Mouse (Mus musculus): ENCODE measurements at regions not wholly inside any gene's neighbourhood (a gene's known extent, or its start where the extent isn't known, plus 50 kb on each side); places are given as distances from the start of the nearest gene placed in this dataset.
A peak's percentile ranks its signal among the peaks of the same experiment; 100 is the strongest.

DNA sequence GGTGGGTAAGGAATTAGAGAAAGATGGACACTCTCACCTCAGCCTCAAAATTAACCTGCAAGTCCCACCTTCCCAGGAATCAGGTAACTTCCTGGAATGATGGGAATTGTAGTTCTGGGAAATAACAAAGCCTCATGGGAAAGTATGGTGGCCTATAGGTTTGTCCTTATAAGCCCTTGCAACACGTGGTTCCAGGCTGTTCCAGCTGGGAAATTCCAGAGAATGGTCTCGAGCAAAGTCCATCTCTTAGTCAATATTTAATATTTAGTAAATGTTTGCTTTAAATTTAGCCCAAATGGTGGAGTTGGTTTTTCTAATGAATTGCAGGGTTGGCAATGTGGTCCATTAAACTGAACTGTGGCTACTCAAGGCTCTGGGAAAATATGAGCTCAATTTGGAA lies 150.5 kb downstream of the Trim29 start:
- Histone ChIP-seq H3K9ac (ENCODE audit: low read depth, low read length) (no peak overlapping the region), H3K27me3 (ENCODE audit: control insufficient read depth, insufficient read depth, low read length) (no peaks in the 10 kb centered on the region), H3K27ac (replicated peaks; ENCODE audit: insufficient read depth, low read depth, low read length) (no peak overlapping the region), H3K4me3 (ENCODE audit: insufficient read depth, low read depth, low read length) (no peak overlapping the region), H3K79me2 (ENCODE audit: control insufficient read depth, insufficient read depth, low read length) (no peaks in the 10 kb centered on the region), H3K36me3 (ENCODE audit: control insufficient read depth, insufficient read depth, low read length) (no peaks in the 10 kb centered on the region), H3K4me1 (ENCODE audit: control insufficient read depth, insufficient read depth, low read length) (peaks cover 18% of the 10 kb centered on the region)
- WGBS = 15% methylated on average over 2 of the region's 2 CpGs
- no peak for TF ChIP-seq CTCF (IDR thresholded peaks at IDR 0.05; ENCODE audit: low read depth, low read length)
- no peak for TF ChIP-seq POLR2A (IDR thresholded peaks at IDR 0.05; ENCODE audit: extremely low read depth, insufficient read depth, low read length)
- DNase-seq (ENCODE audit: extremely low read depth, low read depth, low spot score) = peak; percentile 74

DNA sequence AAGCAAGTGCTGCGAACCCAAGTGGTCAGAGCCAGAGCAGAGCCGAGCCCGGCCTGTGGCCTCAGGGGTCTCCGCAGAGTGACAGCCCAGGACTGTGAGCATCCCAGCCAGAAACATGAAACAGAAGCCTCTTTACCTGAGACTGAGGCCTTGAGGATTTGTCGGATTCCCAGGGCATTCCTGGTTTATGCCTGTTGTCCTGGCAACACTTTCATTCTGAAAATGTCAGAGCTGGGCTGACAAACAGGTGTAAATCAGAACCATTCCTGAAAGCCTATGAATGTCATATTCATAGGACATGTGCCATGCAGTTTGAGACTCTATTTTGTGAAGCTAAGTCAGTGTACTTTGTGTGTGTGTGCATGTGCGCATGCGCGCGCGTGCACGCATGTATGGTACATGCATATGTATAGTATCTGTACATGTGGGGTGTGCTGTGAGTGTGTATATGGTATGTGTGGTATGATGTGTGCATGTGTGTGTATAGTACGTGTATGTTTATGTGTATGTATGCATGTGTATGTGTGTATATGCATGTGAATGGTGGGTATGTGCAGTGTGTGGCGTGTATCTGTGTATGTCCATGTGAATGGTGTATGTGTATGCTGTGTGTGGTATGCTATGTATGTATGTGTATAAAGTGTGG lies 152.9 kb downstream of the Trim29 start:
- Histone ChIP-seq H3K4me1 (ENCODE audit: control insufficient read depth, insufficient read depth, low read length) (peaks cover 28% of the 10 kb centered on the region), H3K27ac (replicated peaks; ENCODE audit: insufficient read depth, low read depth, low read length) (no peak overlapping the region), H3K27me3 (ENCODE audit: control insufficient read depth, insufficient read depth, low read length) (no peaks in the 10 kb centered on the region), H3K36me3 (ENCODE audit: control insufficient read depth, insufficient read depth, low read length) (no peaks in the 10 kb centered on the region), H3K79me2 (ENCODE audit: control insufficient read depth, insufficient read depth, low read length) (no peaks in the 10 kb centered on the region), H3K9ac (ENCODE audit: low read depth, low read length) (no peak overlapping the region), H3K4me3 (ENCODE audit: insufficient read depth, low read depth, low read length) (no peak overlapping the region)
- DNase-seq (ENCODE audit: extremely low read depth, low read depth, low spot score) = no peak
- TF ChIP-seq CTCF (IDR thresholded peaks at IDR 0.05; ENCODE audit: low read depth, low read length) (no peak), POLR2A (IDR thresholded peaks at IDR 0.05; ENCODE audit: extremely low read depth, insufficient read depth, low read length) (no peak)
- 97% methylated on average over 13 of the region's 13 CpGs for WGBS

DNA sequence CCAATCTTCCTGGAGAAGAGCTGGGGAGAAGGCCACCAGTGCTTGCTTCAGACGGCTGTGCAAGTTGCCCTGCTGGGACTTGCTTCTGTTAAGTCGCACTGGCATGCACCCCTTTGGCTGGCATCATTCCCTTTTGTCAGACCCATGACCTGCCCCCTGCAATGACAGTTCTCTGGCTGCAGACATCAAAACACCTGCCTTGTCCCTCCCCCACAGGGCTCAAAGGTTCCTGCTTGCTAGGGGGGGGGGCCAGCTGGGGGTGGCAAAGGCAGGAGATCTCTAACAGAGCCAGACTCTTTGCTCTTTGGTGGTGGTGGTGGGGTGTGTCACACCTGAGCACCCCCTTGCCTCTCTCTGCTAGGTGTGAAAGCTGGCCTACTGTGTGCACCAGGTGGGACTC lies 154.5 kb downstream of the Trim29 start:
- Histone ChIP-seq H3K36me3 (ENCODE audit: control insufficient read depth, insufficient read depth, low read length) (no peaks in the 10 kb centered on the region), H3K4me3 (ENCODE audit: insufficient read depth, low read depth, low read length) (no peak overlapping the region), H3K79me2 (ENCODE audit: control insufficient read depth, insufficient read depth, low read length) (no peaks in the 10 kb centered on the region), H3K9ac (ENCODE audit: low read depth, low read length) (no peak overlapping the region), H3K4me1 (ENCODE audit: control insufficient read depth, insufficient read depth, low read length) (peaks cover 28% of the 10 kb centered on the region), H3K27me3 (ENCODE audit: control insufficient read depth, insufficient read depth, low read length) (no peaks in the 10 kb centered on the region), H3K27ac (replicated peaks; ENCODE audit: insufficient read depth, low read depth, low read length) (no peak overlapping the region)
- DNase-seq (ENCODE audit: extremely low read depth, low read depth, low spot score) = peak; percentile 80
- TF ChIP-seq CTCF (IDR thresholded peaks at IDR 0.05; ENCODE audit: low read depth, low read length) (no peak), POLR2A (IDR thresholded peaks at IDR 0.05; ENCODE audit: extremely low read depth, insufficient read depth, low read length) (no peak)
- WGBS = 6% methylated on average over 2 of the region's 2 CpGs

DNA sequence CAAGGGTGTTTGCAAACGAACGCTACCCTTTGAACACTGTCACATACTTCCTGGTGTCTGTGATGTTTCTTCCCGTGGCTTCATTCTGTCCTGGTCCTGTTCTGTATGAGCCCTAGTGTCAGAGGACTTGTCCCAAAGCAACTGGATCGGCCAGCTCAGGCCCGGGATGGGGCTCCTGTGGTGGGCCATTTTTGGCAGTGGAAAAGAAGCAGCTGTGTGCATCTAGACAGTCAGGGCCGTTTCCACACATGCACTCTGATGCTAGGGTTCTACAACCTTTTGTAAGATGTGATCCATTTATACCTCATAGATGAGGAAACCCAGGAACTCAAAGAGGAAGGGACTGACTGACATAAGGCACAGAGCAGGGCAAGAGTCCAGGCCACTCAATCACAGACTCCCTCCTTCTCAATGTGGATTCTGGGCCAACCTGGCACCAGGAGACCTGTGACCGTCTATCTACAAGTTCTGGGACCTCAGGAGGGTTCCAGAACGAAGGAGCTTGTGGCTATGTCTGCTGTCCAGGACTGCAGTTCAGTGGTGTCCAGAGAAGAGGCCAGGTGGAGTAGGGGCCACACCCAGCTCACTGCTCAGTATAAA lies 155.2 kb downstream of the Trim29 start:
- DNase-seq (ENCODE audit: extremely low read depth, low read depth, low spot score) = peak; percentile 33
- H3K79me2 ChIP-seq (ENCODE audit: control insufficient read depth, insufficient read depth, low read length) = no peaks in the 10 kb centered on the region
- H3K9ac ChIP-seq (ENCODE audit: low read depth, low read length) = no peak overlapping the region
- WGBS = 63% methylated on average over 8 of the region's 8 CpGs
- H3K4me1 ChIP-seq (ENCODE audit: control insufficient read depth, insufficient read depth, low read length) = peaks cover 28% of the 10 kb centered on the region
- no peaks in the 10 kb centered on the region for H3K36me3 ChIP-seq (ENCODE audit: control insufficient read depth, insufficient read depth, low read length)
- H3K27me3 ChIP-seq (ENCODE audit: control insufficient read depth, insufficient read depth, low read length) = no peaks in the 10 kb centered on the region
- no peak overlapping the region for H3K4me3 ChIP-seq (ENCODE audit: insufficient read depth, low read depth, low read length)
- TF ChIP-seq CTCF (IDR thresholded peaks at IDR 0.05; ENCODE audit: low read depth, low read length) (no peak), POLR2A (IDR thresholded peaks at IDR 0.05; ENCODE audit: extremely low read depth, insufficient read depth, low read length) (no peak)
- no peak overlapping the region for H3K27ac ChIP-seq (replicated peaks; ENCODE audit: insufficient read depth, low read depth, low read length)

DNA sequence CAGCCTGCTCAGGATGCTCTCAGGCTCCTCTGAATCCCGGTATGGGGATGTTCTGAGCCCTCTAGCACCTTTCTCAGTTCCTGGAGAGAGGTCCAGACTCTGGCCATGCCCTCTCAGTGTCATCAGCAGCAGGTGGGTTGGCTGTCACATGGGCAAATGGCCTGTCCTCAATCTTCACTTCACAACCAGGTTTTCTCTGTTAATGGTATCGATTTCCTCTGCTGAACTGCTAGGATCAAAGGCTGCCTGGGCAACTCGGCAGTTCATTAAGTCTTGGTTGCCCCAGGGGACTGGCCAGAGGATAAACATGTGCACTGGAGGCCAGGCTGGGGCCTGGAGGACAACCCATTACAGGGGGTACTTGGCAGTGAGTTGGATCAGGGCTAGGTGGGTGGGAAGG lies 156.2 kb downstream of the Trim29 start:
- TF ChIP-seq POLR2A (IDR thresholded peaks at IDR 0.05; ENCODE audit: extremely low read depth, insufficient read depth, low read length) (no peak), CTCF (IDR thresholded peaks at IDR 0.05; ENCODE audit: low read depth, low read length) (no peak)
- H3K36me3 ChIP-seq (ENCODE audit: control insufficient read depth, insufficient read depth, low read length) = no peaks in the 10 kb centered on the region
- 15% methylated on average over 3 of the region's 3 CpGs for WGBS

DNA sequence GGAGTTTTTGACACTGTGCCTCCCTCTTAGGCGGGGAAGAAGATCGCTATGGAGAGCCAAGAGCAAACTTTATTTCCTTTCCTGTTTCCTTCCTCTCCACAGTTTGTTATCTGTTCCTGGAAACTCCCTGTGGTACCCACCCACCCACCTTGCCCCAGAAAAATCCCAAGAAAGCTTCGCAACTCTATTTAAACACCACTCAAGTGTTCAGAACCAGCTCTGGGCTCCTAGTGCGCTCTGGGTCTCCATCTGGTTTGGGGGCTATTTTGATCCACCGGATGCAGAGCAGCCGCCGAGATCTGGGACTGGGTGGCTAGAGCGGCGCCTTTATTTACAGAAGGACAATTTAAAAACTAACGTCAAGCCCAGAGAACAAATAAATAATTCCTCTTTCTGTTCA lies 158.6 kb downstream of the Trim29 start:
- Histone ChIP-seq H3K36me3 (ENCODE audit: control insufficient read depth, insufficient read depth, low read length) (no peaks in the 10 kb centered on the region), H3K27me3 (ENCODE audit: control insufficient read depth, insufficient read depth, low read length) (no peaks in the 10 kb centered on the region), H3K4me3 (ENCODE audit: insufficient read depth, low read depth, low read length) (no peak overlapping the region), H3K4me1 (ENCODE audit: control insufficient read depth, insufficient read depth, low read length) (peaks cover 25% of the 10 kb centered on the region), H3K9ac (ENCODE audit: low read depth, low read length) (no peak overlapping the region), H3K79me2 (ENCODE audit: control insufficient read depth, insufficient read depth, low read length) (no peaks in the 10 kb centered on the region), H3K27ac (replicated peaks; ENCODE audit: insufficient read depth, low read depth, low read length) (no peak overlapping the region)
- WGBS = 81% methylated on average over 10 of the region's 10 CpGs
- no peak for DNase-seq (ENCODE audit: extremely low read depth, low read depth, low spot score)
- TF ChIP-seq CTCF (IDR thresholded peaks at IDR 0.05; ENCODE audit: low read depth, low read length) (no peak), POLR2A (IDR thresholded peaks at IDR 0.05; ENCODE audit: extremely low read depth, insufficient read depth, low read length) (no peak)

More for the DNA sequence above, 156.2 kb downstream of the Trim29 start:
- Histone ChIP-seq H3K27me3 (ENCODE audit: control insufficient read depth, insufficient read depth, low read length) (no peaks in the 10 kb centered on the region), H3K27ac (replicated peaks; ENCODE audit: insufficient read depth, low read depth, low read length) (no peak overlapping the region), H3K4me1 (ENCODE audit: control insufficient read depth, insufficient read depth, low read length) (peaks cover 25% of the 10 kb centered on the region), H3K9ac (ENCODE audit: low read depth, low read length) (no peak overlapping the region), H3K4me3 (ENCODE audit: insufficient read depth, low read depth, low read length) (no peak overlapping the region), H3K79me2 (ENCODE audit: control insufficient read depth, insufficient read depth, low read length) (no peaks in the 10 kb centered on the region)
- DNase-seq (ENCODE audit: extremely low read depth, low read depth, low spot score) = peak; percentile 89
